Mouse (Mus musculus) lung, postnatal 14 days (tissue): ENCODE data around the gene Homer1.

Experiments used
- DNase-seq: peaks from one replicate; pipeline ENCODE4 v3.0.0; 2021

Gene Homer1

GRCm38 (mm10) chr13:93410343-93410742, 110.9 kb downstream of the Homer1 start:
- no peak for DNase-seq

- DNase-seq = no peak
These were observed 115.6 kb downstream of the Homer1 start for GRCm38 (mm10) chr13:93415055-93415454.

GRCm38 (mm10) chr13:93418292-93418691, 118.9 kb downstream of the Homer1 start:
- no peak for DNase-seq

- DNase-seq = no peak
These were observed 120.3 kb downstream of the Homer1 start for GRCm38 (mm10) chr13:93419779-93420178.

GRCm38 (mm10) chr13:93423224-93423623, 123.8 kb downstream of the Homer1 start:
- DNase-seq = no peak

GRCm38 (mm10) chr13:93427920-93428876, 128.8 kb downstream of the Homer1 start:
- no peak for DNase-seq

- no peak for DNase-seq
These were observed 129.8 kb downstream of the Homer1 start for GRCm38 (mm10) chr13:93429205-93429604.

GRCm38 (mm10) chr13:93440167-93440566, 140.7 kb downstream of the Homer1 start:
- DNase-seq = no peak

GRCm38 (mm10) chr13:93453275-93453674, 153.8 kb downstream of the Homer1 start:
- DNase-seq = no peak
